Mouse (Mus musculus) urinary bladder, postnatal 25 days (tissue): ENCODE results near the gene Dffa.

Experiments
- DNase-seq: peaks from one replicate; pipeline ENCODE4 v3.0.0; 2022; ENCODE audit warnings: low spot score

Gene Dffa

DNA sequence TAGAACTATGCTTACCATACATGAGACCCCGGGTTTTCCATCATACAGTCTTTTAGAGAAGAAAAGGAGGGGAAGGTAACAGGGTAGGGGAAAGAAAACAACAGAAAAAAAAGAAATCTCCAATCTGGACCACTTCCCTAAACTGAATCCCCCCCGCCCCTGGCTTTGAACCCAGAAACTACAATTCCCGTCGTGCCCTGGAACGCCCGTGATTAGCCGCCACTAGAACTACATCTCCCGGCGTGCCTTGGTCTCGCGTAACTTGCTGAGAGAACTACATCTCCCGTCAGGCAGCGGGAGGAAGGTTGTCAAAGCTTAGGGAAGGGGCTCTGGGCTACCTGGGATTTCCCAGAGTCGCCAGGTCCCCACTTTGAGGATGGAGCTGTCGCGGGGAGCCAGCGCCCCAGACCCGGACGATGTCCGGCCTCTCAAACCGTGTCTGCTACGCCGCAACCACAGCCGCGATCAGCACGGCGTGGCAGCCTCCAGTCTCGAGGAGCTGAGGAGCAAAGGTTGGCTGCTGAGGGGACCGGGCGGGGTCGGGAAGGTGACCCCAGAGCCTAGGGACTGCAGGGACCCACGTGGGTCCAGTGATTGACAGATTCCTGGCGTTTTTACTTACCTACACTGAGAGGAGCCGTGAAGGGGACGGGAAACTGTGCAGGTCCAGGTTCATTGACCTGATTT, at the start of gene Dffa:
TSS of gene Dffa (plus strand) at position 272 of the 687 bp plus-strand sequence.
- DNase-seq = peak; percentile 88

DNA sequence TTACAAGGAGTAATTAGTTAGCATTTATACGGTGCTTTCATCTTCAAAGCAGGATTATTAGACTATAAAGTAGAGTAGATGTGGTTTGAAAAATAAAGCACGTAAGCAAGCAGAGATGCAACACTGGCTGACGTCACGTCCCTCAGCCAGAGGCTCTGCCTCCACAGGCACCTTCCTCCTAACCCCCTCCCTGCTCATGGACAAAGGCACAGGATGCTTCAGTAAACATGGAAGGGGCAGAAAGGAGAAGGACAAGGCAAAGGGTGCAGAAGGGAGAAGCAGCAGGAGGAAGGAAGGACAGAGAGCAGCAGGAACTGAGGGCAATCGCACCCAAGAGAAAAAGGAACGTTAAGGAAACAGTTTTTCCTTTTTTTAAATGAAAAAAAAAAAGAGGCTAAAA, 48.1 kb upstream of the Dffa start:
- DNase-seq = no peak

DNA sequence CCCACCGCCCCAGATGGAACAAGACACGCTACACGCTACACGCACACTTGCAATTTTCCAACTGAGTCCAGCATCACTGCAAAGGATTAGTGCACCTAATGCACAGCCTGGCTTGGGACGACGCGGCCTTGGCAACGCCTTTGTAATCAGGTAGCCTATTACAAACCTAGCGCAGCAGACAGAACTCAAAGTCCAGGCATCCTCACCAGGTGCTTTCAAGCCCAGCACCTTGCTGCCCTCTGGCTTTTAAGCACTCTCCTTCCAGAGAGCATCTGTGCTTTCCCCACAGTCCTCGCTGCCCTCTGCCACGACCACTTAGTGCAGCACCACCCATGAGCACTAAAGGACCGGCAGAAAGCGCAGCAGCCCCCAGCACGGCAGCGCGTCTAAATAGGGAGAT, 47.0 kb upstream of the Dffa start:
- DNase-seq = no peak

DNA sequence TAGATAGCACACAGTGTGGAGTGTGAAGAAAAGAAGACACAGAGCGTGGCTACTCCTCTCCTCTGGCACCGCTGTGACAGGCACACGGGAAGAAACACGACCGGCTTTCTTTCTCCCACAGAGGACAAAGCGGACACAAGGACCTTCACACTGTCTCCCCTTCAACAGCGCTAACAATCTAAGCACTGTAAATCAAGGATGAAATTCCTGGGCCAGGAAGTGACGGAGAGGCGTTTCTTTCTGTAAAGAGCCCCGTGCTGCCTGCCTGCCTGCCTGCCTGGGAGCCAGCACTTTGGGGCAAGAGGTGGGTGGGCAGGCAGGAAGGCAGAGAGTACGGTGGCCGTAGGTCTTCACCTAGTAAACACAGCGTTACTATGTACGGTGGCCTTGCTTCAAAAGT, 46.5 kb upstream of the Dffa start:
- no peak for DNase-seq

DNA sequence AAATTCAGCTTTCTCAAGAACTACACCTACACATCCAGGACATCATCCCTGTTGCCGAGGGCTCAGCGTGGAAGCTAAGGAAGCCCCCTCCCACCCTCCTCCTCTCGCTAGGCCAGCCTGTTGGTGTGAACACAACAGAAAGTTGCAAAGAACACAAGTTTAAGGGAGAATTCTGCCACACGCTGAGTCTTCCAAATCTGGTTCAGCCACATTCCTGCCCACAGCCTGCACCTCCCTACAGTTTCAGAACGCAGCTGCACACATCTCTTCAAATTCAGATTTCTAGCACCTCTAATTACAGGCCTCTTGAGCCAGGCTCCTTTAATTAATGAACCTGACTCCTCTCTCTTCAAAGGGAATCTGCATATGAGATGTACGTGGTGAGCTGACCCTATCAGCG, 45.6 kb upstream of the Dffa start:
- DNase-seq = no peak

DNA sequence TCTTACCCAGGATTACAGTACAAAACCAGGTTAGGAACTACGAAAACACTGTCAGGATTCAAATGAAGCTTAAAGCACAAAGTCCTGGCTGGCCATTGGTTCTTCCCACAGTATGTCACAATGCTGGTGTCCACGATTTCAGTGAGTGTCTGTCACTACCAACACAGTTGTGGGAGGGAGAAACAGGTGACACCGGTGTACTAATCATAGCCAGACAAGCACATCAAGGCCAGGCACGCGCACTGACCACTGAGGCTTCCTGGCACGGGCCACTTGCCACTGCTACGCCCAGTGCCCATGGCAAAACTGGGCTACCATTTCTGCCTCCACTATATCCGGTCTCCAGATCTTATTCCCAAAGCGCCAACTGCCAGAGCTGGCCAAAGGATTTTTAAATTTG, 44.2 kb upstream of the Dffa start:
- DNase-seq = no peak

DNA sequence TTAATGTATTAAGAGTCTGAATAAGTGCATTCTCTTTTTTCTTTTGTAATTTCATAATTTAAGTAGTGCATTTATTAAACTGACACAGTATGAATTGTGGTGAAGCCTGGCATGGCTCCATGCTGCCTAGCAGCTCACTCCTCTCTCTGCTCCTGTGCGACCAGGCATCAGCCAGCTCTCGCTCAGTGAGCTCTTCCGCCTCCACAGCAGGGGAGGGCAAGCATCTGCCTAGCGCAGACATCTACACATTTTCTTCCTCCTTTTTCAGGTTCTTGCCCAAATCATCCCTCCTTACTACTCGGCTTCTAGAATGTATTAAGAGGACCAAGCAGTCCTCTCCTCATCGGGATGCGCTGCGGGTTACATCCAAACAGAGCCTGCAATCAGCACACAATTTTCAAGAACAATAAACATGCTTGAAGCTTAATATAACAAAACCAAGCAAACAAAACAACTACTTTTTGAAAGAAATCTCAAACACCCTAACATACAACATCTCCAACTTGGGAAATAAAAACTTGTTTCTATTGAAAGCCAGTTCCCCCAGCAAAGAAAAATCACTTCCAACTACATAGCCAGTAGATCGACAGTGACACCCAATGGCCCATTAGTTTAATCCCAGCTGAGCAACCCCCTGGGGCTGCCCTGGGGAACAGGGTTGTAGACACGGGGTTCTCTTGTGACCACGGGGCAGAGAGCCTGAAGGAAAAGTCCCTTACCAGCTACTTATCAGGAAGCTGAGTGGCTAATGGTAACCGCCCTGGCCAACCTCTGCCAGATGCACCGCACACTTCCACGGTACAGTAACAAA, 43.1 kb upstream of the Dffa start:
- DNase-seq = no peak

DNA sequence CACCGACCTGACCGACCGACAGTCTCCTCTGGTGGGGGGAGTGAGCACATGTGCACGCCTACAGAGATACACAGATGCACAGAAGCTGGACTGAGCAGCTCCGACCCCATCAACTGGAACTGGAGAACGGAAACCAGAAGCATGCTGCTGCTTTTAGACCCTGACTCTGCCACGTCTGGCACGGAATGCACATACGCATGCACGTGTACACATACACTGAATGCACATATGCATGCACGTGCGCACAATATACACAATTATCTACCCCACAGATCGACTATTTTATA, 42.6 kb upstream of the Dffa start:
- no peak for DNase-seq

DNA sequence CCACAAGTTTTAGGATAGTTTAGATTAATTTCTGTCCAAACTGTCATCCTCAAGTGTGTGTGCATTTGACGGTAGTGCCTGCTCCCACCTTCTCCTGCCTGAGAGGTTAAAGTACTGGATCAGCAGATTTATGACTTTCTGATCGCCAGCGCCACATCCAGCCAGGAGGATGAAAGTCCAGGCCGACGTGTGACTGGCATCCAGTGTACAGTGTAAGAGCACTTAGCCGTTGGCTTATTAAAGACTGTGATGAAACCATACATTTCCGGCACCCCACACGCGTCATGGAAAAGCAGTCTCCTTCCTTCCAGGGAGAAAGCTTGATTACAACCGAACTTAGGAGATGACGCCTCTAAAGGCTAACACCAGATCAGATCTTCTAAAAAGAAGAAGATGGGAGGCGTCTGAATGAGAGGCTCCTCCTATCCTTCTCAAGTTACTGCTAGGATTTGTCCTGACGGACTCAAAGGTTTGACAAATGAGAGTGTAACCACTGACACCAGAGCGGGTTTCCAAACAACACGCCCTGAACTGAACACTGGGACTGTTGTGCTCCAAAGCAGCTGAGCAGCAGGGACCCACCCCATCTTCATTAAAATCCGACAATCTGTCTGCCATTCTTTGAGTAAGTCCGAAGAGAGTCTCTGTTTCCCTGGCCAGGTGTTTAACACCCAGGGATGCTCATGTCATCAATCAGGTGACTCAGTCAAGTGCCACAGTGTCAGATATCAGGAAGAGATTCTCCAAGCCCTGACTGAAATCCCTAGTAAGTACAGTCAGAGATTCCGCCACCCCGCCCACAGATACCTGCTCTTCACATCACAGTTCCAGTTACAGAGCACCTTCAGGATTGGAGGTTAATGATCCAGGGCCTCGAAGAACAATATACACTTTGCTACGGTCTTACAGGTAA, 41.3 kb upstream of the Dffa start:
- DNase-seq = no peak

DNA sequence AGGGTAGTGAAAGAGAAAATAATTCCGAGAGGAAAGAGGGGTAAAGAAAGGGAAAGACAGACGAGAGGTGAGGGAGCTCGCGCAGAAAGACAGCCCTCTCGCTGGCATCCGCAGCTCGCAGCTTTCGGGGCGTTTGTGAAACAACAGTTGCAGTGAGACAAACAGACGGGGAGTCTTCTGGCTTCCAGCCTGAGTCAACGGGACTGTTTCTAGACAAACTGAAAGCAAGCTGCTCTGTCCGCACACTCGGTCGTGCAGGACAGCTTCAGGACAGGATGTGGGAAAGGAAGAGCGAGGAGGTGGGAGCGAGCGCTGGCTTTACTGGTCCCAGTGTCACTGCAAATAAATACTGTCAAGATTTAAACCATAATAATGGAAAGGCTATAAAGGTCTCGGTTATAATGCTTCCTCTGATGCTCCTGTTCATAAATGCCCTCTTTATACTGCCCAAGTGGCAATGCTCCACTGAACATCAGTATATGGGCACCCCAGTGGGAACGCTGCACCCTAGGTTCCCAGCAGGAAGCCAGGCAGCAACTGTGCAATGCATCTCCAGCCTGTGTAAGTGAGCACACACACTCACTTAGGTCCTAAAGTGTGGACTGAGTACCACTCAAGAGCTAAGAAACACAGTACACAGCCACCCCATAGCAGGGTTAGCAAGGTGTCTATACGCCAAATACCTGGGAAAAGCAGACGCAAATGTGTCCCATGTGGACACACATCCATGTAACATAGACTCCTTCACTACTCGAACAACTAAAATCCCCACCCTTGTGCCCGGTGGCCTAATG, 39.7 kb upstream of the Dffa start:
- DNase-seq = no peak

DNA sequence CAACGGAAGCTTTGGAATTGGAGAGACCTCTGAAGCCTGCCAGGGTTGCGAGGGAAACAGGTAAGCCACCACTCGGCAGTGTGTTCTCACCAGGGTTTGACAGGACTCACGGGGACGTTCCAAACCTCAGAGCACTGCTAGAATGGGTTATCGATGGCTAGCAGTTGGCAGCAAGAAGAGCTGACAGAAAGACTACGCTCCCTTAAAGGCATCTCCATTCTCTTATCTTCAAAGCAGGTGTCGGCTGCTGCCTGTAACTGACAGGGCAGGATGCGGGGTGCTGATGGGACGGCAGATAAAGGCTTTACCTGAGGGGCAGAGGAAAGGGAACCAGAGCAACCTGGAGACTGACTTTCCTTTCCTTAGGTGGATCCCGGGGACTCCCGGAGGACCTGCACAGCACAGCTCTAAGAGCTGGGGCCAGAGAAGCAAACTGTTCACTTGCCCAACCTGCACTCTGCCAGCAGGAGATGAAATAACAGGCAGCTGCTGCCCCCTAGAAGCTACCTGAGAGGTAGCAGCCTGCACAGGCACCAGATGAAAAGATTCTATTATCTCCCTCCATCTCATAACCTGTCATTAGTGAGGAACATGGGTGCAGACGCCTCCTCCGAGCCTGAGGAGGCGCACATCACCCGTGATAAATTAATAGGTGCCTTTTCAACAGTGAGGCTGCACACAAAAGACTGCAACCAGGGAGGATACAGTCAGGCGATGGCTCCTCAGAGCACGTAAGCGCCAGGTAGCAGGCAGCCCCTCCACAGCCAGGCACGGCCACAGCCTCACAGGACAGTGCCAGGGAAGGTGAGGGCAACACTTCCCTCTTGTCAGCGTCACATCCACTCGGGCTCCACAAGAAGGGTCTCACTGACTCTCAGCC, 37.0 kb upstream of the Dffa start:
- DNase-seq = no peak

DNA sequence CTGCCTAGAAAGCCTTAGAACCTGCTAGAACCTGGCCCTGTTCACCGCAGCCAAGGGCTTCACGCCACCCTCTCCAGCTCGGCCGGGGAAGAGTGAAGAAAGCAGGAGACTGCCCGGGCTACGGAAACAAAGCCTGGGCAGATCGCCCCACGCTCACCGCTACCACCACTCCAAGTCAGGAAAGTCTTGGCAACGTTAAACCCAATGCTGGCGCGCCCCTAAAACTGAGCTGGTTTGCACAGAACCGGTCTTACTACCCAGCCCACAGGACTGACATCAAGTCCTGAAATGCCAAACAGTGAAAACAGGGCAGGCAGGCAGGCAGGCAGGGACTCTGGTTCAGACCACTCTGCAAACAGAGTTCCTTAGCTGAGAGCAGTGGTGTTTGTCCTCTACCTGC, 28.9 kb upstream of the Dffa start:
- DNase-seq = no peak

DNA sequence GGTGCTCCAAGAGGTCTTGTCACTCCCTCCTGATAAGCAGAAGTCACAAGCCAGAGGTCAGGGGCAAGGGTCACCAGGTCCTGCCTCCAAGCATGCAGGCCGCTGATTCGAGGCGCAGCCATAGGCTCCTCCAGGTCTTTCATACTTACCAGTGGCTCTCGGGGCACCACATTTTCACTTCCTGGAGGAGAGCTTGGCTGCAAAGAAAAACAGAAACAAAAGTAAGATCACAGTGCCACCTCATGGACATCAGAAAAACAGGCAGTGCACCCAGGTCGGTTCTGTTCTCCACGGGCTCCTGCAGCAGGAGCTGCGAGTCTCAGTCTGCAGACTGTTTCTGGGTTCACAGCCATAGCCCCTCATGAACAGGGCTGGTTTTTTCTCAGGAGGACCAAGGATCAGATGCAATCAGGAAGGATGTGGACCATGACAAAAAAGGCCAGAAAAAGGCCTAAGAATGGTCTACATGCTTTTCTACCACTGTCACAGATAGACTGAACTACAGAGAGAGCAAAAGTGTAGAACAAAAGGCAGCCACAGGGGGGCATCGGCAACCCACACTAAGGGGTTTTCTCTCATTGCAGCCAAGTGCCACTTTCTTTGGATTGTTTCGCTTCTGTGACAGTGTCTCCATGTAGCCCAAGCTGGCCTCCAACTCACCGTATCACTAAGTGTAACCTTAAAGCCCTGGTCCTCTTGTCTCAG, 27.9 kb upstream of the Dffa start:
- DNase-seq = peak; percentile 46

DNA sequence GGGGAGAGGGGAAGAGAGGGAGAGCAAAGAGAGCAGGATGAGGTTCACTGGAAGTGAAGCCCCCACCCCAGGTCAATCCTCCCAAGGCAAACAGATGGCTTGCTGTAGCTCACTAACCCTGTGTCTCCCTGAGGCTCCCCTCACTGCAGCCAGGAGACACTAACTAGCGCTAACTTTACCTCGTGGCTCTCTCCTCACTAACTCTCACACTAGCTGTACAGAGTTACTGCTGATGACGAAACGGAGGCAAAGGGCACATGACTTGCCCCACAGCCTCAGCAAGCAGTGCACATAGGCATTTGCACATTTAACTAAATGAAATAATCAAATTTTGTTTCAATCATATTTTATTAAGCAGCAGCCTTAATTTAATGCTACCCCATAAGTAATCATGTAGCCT, 25.7 kb upstream of the Dffa start:
- DNase-seq = no peak

DNA sequence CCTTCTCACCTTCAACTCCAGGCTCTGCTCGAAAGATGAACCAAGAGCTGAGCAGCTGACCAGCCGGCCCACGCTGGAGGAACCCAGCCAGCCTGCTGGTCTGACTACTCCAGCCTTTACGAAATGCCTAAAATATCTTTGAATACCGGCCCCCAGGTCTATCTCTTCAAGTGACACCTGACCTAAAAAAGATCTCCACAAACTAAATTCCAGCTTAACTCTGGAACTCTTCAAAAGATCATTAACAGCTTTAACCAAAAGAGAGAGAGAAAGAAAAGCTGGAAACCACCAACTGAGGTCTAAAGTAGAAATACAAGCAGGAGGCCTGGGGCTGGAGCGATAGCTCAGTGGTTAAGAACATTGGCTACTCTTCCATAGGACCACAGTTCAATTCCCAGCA, 24.3 kb upstream of the Dffa start:
- DNase-seq = no peak

DNA sequence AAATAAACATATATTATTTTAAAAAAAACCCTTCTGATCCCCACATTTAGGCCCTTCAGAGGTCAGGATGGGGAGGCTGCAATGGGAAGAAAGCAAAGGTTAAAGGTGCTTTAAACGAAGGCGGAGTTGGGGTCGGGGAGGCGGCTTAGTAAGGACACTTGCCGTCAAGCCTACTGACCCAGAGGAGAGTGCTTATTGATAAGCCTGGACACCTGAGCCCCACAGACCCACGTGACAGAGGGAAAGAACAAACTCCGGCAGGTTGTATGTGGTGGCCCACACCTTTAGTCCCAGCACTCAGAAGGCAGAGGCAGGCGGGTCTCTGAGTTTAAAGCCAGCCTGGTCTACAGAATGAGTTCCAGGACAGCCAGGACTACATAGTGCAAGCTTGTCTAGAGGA, 23.8 kb upstream of the Dffa start:
- no peak for DNase-seq

DNA sequence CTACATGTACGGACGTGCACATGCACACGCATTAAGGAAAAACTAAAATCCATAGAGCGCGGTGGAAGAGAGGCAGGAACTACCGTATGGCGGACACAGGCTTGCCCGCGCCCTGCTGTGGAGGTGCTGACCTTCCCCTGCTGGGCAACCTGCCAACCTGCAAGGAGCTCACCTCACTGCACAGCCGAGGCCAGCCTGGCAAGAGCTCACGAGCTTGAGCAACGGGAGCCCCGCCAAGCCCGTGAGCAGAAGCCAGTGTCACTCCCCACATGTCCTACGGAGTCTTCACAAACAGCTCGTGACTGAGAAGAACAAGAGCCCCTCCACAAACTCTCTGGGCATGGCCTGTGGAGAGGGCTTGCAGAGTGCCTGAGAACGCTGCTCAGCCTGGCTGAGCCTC, 22.4 kb upstream of the Dffa start:
- DNase-seq = peak; percentile 71

DNA sequence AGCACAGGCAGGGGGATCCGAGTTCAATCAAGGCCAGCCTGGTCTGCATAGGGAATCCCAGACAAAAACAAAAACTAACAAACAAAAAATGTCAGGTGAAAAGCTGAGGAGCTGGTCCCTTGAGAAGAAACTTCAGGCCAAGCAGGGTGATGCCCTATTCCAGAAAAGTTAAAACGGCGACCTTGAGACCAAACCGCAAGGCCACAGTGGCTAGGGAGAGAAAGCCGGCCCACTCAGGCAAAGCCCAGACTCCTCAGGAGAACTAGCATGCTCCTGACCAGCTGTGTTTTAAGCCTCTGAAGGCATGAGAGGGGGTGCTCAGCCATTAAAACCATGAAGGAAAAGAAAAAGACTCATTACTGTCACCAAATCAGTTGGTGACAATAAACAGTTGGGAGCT, 18.6 kb upstream of the Dffa start:
- DNase-seq = no peak

DNA sequence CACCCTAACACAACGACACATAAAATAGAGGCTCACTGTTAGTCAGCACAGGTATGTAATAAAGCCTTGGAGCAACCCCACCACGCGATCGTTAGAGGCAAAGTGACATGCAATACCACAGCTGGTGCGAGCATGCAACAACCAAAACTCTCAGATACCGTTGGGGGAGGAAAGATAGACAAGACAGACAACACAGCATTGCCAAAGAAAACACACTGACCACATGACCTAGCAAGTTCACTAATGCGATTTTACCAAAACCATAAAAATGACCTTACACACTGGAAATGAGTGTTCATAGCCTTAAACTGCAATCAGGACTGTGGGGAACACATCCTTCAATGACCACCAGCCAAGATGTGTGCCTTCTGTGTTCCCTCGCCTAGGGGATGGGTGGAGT, 12.6 kb upstream of the Dffa start:
- DNase-seq = no peak

DNA sequence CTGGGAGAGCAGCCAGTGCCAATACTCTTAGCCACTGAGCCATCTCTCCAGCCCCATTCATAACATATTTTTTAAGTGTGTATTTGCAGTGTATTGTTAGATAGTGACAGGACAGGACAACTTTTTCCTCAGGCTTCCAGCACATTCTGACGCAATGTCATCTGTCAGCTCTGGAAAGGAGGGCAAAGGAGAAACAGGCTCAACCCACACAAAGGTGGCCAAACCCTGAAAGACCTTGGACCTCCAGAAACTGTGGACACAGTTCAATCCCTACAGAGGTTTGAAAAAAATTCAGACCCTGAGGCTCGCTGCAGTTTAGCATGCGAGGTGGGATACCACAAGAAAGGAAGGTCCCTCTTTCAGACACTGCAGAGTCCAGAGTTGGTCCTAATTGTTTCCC, 6.0 kb upstream of the Dffa start:
- DNase-seq = no peak

DNA sequence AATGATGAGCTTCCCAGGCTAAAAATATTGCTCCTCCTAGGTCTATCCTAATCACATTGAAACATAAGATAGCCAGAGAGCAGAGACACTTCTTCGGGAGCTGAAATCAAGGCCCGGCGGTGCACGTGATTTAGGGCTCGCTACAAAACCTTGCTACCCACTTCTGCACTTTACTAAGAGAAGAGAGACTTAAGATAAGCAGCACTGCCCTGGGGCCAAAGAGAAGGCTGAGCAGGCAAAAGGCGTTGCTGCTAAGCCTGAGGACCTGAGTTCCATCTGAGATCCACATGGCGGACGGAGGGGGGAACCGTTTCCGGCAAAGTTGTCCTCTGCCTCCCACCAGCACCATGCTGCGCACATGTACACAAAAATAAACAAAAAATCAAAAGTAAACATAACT, 5.4 kb upstream of the Dffa start:
- DNase-seq = no peak
